Mouse (Mus musculus) right cerebral cortex, adult 2 months (tissue): ENCODE results near the gene Vat1l.

Experiments used
- DNase-seq, 2 experiments: peaks; one replicate each; pipeline ENCODE4 v3.0.0; 2021 to 2022; ENCODE audit warnings: low spot score in 2 of 2

The Vat1l gene

GRCm38 (mm10) chr8:114295749-114296067 lies 90.3 kb downstream of the Vat1l start:
- DNase-seq: no peak

GRCm38 (mm10) chr8:114298253-114298652 lies 92.8 kb downstream of the Vat1l start:
- no peak for DNase-seq

GRCm38 (mm10) chr8:114300072-114300471 lies 94.7 kb downstream of the Vat1l start:
- DNase-seq: no peak

GRCm38 (mm10) chr8:114306296-114306695 lies 100.9 kb downstream of the Vat1l start:
- DNase-seq: no peak

DNA sequence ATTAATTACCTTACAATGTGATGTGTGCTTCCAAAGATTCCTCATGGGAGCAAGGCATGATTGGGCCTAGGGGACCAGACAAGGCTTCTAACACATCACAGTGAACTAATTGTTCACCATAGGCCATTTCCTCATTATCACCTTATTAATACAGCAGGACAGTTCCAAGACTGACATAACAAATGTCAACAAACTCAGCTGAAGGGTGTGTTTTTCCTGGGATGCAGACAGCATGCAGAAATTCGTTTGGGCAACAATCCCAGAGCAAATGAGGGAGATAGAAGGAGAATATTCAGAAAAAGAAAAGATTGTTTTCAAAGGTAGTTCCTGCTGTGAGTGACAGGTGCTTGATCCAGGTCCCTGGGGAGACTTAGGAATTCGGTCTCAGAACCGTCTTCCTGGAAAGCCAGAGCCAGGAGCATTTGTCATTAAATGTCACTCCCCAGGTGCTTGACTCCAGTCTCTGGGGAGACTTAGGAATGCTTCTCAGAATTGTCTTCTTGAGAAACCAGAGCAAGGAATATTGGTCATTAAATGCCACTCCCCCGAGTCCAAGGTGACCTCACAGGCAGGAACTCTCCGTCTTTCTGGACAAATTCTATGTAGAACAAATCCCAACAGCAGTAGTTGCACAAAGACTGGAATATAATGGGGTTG lies 109.4 kb downstream of the Vat1l start:
- no peak for DNase-seq

- DNase-seq: no peak
Measured at GRCm38 (mm10) chr8:114318161-114318560, 112.7 kb downstream of the Vat1l start.

GRCm38 (mm10) chr8:114322096-114322495 lies 116.7 kb downstream of the Vat1l start:
- DNase-seq: no peak

DNA sequence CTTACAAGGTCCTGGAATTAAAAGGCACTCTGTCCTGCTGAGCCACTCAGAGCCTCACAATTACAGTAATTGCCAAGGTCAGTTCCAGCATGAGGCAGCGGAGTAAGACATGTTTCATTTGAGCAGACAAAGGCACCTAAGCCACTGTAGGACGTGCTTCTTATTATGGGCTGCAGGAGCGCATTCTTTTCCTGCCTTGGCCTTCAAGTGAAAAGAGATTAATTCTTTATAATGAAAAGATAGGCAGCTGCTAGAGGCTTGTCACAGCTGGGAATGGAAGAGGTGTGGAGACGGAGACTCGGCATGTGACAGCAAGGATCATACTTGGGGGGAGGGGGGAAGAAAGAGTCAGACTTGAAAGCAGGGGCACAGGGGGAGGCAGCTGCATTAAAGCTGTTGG lies 126.5 kb downstream of the Vat1l start:
- DNase-seq: no peak

DNA sequence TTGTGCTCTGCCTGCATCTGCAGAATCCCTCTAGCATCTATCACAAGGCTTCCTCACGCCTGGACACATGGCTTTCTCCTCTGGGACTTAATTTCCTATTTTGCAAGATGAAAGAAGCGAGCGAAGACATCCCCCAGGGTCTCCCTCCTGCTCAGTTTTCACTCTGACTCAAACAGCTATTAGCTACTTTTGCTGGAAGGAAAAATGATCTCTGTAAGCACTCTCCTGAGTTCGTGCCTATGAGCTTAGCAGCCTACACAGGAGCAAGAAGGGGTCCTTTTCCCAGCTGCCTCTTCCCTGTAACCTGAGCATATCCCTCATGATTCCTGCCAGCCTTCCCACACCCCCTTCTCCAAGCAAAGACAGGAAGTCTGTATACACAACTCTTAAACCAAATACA lies 127.5 kb downstream of the Vat1l start:
- DNase-seq: no peak

DNA sequence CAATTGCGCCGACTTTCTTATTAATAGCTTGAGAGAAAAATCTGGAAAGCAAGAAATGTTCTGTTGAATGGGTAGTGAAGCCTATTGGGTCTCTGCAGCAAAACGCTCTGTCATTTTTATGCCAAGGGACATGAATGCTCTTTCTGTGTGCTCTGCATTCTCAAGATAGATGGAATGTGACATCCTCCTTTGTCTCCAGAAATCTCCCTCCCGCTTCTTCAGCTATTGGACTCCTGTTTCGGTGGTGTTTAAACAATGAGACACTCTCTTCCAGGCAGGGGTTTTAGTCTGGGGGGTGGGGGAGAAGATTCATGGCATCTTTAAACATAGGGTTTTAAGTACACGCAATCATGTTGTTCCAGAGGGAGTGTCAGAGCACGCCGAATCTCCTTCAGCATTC lies 130.3 kb downstream of the Vat1l start:
- DNase-seq: no peak

DNA sequence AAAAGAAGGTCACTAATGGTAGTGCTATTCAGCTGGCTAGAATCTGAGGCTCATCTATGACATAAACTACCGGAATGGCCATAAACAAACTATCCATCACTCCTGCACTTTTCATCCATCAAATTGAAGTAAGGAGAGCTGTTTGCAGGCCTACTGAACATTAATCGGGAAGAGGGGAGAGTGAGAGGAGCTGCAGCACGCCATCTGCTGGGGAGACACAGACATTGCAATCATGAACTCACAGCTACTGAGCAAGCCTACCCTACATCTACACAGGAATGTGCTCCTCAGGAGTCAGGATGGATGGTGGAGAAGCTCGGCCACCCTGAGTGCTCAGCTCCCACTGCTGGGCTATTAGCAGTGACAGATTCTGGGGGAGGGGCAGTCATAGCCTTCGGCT lies 136.9 kb downstream of the Vat1l start:
- DNase-seq: no peak

- DNase-seq: no peak
Measured at GRCm38 (mm10) chr8:114344789-114345188, 139.4 kb downstream of the Vat1l start.

DNA sequence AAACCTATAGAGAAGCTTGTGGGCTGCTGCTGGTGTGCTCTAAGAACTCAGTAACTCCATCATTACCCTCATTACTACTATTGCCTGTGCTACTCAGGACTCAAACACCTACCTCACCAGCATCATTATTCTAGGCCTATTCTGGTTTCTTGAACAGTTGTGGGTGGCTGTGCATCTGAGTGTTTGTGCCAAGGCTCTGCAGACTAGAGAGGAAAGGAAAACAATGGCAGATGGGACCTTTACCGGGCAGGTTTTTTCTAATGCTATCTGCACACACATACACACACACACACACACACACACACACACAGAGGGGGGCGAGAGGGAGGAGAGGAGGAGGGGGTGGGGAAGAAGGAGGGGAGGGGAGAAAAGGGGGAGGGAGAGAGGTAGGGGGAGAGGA lies 140.6 kb downstream of the Vat1l start:
- peak; percentile 49 to 53 for DNase-seq

DNA sequence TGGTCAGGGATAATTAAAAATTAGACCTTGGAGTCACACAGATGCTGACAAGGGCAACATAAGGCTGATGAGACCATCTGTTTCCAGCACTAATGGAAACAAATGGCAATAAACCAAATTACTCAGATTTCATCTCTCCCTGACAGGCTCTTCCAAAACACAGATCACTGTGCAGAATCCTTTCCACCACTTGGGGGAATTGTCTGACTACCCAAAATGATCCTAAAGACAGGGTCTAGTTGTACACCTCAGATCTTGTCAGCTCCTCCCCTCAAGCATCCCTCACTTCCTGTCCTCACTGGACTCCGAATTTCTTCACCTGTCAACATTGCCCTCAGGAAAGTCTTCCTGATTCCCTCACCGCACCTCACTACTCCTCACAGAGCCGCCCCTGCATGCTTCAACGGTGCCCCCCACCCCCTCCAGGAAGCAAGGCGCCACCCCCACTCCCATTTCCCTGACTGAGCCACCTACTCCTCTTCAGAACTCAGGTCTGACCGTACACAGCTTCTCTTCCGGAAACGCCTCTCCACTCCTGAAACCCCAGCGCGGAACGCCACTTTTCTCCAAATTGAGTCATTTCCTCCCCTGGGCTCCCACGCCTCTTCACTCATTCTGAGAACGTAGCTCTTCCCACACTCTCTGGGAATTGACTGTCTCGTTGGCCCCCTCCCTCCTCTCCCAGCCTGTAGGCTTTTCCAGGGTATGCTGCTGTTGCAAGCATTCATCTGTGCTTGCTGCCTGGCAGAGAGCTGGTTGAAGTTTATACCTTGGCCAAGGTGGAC lies 146.4 kb downstream of the Vat1l start:
- peak; percentile 51 to 77 for DNase-seq

DNA sequence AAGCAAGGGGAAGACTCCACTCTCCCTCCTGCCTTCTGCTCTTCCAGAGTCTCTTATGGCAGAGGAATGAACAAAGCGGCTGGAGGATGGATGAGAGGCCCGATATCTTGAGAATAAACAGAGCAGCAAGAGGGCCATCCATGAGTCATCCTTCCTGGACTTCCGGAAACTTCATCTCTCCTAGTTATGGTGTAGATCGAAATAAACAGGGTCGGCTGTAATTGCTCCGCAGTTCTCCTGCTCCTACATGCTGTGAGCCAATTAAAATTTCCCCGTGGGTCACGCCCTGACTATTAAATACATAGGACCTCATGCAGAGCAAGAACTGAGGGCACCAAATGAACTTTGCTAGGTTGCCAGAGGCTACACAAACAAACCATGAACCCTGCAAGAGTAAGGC lies 155.1 kb downstream of the Vat1l start:
- no peak for DNase-seq

- no peak for DNase-seq
Measured at GRCm38 (mm10) chr8:114363167-114363566, 157.8 kb downstream of the Vat1l start.

GRCm38 (mm10) chr8:114363656-114364055 lies 158.2 kb downstream of the Vat1l start:
- no peak for DNase-seq

- DNase-seq: peak; percentile 88 to 90
Measured at GRCm38 (mm10) chr8:114369038-114369976, 163.9 kb downstream of the Vat1l start.

GRCm38 (mm10) chr8:114374390-114374789 lies 169.0 kb downstream of the Vat1l start:
- DNase-seq: no peak

DNA sequence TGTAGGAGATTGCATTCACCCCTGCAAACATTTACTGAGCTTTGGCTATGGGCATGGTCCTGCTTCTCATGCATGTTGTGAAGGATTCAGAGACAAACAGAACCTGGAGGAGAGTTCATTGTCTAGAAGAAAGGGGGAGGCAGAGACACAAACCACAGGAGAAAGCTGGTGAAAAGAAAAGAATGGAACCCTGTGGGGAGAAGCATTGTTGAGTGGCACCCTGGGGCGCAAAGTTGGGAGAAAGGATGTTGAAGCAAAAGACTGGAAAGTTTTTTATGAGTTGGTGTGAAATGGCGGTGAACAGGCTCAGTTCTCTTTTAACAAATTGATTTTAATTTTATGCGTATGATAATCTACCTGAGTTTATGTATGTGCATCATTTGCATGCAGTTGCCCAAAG lies 178.8 kb downstream of the Vat1l start:
- no peak for DNase-seq

DNA sequence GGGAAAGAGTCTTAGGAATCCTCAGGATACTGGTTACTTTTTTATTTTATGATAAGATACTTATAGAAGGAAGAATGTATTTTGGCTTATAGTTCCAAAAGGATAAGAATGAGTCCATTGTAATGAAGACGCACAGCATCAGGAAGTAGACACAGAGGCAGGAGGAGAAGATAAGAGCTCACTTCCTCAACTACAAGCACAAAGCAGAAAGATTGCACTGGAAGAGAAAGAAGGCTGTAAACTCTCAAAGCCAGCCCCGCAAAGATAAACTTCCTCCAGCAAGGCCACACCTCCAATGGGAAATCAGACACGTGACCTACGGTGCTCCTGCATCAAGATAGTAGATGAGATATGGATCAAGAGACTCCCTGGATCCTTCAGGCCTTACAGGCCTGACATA lies 182.1 kb downstream of the Vat1l start:
- no peak for DNase-seq

DNA sequence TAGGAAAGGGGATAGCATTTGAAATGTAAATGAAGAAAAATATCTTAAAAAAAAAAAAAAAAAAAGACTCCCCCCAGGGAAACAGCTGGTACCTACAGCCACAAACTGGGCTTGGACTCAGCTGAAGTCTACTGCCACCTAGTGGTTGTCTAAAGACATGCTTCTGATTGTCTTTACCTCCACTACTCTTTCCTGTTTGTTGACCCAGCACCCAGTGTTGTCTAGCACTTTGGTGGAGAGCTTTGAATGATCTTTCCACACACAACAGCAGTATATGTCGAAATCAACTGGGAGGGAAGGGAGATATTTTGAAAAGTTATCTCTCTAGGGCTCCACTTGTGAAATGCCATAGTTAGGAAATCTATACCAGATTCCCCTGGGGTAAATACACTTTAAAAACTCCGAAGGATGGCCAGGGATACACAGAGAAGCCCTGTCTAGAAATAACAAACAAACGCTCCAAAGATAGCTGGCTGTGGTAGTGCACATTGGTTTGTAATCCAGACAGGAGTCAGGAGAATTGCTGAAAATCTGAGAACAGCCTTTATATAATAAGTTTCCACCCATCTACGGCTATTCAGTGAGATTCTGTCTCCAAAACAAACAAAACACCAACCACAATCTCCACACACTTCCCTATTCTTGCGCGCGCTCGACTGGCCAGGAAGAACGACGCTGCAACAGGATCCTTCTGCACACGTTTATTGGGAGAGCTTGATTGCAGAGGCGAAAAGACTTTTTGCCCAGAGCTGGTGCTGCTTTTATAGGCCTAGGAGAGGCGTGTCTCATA lies 185.2 kb downstream of the Vat1l start:
- DNase-seq: no peak
